Mouse (Mus musculus): Measurements from ENCODE around the gene Dnah2.
A peak's percentile ranks its signal among the peaks of the same experiment; 100 is the strongest.
"Not testable (repeated sequence)": the region's sequence is repeated elsewhere in the genome, so short reads cannot be mapped to it uniquely, and the experiment has no call there.

The Dnah2 gene

DNA sequence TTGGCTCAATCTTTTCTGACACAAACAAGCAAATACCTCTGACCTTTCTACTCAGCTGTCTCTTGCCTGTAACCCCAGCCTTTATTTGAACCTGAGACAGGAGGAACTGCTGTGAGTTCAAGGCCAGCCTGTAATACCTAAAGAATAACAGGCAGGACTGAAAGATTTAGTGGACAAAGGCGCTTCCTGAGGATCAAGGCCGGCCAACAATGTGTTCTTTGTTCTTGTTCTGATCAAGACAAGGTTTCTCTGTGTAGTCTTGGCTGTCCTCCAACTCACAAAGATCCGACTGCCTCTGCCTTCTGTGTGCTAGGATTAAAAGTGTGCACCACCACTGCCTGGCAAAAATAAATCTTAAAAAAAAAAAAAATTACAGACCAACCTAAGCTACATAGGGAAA, 15.5 kb upstream of the Dnah2 start:
- no peak for DNase-seq (ENCODE audit: low read depth)

GRCm38 (mm10) chr11:69563373-69563772, 14.5 kb upstream of the Dnah2 start:
- no peak for DNase-seq (ENCODE audit: low read depth)

- no peak for DNase-seq (ENCODE audit: low read depth)
Measured at GRCm38 (mm10) chr11:69560896-69561854, 12.3 kb upstream of the Dnah2 start.

DNA sequence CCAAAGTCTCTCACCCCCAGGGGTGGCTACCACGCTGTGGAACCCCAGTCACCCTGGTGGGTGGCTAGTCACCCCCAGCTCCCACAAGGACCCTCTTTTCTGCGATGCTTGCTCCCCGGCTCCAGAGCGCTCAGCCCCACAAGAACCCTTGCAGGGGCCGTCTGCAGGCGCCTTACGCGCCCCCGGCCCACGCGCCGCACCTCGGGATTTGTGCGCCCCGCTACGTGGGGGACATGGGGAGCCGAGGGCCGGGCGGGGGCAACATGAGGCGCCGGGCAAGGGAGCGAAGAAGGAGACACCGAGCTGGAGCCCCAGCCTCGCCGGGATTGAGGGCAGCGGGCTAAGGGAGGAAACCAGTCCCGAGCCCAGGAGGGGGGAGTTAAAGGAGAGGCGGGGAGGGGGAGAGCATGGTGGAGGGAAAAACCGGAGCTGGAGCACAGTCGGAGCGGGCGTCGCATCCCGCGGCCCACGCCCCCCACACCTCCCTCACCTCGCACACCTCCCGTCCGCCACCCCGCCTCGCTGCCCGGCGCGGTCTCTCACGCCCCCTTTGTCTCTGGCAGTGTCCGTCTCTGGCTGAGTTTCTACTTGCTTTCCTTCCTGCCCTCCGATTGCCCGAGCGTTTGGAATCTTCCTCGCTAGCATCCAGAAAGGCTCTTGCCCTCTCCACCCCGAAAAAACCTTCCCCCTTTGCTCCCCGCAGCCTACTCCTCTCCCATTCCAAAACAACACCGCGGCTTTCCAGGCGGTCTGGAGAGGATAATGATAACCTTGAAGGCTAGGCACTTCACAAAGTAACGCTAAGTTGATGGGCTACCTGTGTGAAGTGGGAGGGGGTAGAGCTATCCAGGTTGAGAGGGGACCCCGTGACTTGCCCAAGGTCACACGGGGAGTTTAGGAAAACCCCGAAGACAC, 11.2 kb upstream of the Dnah2 start, which contains the start of gene Efnb3:
Gene Efnb3 (minus strand): TSS at position 355 of the 915 bp plus-strand sequence.
- DNase-seq (ENCODE audit: low read depth), result no peak

GRCm38 (mm10) chr11:69559183-69559582, 10.3 kb upstream of the Dnah2 start:
- DNase-seq (ENCODE audit: low read depth), result no peak

- no peak for DNase-seq (ENCODE audit: low read depth)
Measured at GRCm38 (mm10) chr11:69558756-69559155, 9.8 kb upstream of the Dnah2 start.

DNA sequence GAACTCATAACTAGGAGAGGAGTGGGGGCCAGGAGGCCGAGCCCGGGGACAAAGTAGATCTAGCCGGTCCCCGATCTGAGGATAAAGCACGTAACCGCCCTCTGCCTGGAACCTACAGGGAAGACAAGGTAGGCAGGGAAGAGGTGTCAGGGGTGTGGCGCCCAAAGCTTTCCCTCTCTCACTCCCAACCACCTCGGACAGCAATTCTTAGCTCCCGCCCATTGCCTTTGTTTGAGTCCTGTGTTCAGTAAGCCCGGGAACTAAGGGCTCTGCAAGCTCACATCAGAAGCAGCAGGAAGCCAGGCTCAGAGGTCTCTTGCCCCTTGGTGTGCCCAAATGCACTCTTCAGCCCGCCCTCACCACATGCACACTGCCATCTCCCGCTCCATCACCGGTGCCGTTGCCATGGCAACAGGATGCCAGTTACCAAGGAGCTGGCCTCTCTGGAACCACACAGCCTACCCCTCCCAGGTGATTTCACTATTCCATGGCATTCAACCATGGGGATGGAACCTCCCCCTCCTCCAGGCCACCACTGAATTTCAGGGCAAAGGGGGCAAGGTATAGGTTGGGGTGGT, 8.6 kb upstream of the Dnah2 start:
- no peak for DNase-seq (ENCODE audit: low read depth)

DNA sequence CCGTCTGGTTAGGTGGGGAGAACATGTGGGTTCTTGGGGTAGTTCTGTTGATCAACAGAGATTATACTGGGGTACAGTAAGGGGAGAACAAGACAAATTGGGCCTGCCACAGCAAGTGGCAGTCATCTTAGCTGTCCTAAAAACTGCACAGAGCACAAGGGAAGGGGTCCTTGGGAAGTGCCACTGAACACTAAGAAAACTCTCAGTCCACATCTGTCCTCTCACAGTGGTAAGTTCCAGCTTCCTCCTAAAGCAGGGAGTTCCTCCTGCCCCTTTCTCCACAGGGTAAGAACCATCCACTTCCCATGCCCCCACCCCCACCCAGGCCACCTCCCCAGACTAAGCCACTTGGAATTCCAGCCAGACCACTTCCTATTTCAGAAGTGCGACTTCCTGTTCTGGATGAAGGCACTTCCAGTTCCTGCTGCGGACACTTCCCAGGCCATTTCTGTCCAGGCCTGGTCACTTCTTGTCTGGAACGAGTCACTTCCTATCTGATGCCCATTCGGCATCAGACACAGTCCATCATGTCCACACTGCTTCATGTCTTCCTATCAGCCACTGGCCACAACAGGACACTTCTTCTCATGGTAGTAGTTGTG, 5.7 kb upstream of the Dnah2 start:
- DNase-seq (ENCODE audit: low read depth), result no peak

- no peak for DNase-seq (ENCODE audit: low read depth)
Measured at GRCm38 (mm10) chr11:69553341-69553721, 4.4 kb upstream of the Dnah2 start.

- DNase-seq (ENCODE audit: low read depth), result no peak
Measured at GRCm38 (mm10) chr11:69552622-69553340, 3.9 kb upstream of the Dnah2 start.

DNA sequence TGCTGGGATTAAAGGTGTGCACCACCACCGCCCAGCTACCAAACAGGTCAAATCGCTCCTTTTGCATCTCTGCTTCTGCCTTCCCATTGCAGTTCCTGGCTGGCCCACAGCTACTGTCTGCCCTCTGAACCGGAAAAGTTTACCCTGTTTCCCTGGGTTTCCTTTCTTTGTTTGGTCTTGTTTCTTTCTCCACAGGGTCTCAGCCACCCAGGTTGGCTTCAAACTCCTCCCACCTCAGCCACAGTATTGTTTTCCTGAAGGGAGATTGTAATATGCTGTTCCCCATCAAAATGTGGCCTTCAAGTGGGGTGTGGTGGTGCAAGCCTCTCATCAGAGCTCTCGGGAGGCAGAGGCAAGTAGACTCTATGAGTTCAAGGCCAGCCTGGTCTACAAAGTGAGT, 2.4 kb upstream of the Dnah2 start:
- DNase-seq (ENCODE audit: low read depth), result no peak

GRCm38 (mm10) chr11:69547071-69547470, 1.8 kb downstream of the Dnah2 start:
- peak; percentile 58 for DNase-seq (ENCODE audit: low read depth)

GRCm38 (mm10) chr11:69546423-69547053, 2.4 kb downstream of the Dnah2 start:
- DNase-seq (ENCODE audit: low read depth), result peak; percentile 70

- DNase-seq (ENCODE audit: low read depth), result peak; percentile 20
Measured at GRCm38 (mm10) chr11:69545957-69546356, 3.0 kb downstream of the Dnah2 start.

GRCm38 (mm10) chr11:69543598-69543997, 5.3 kb downstream of the Dnah2 start:
- DNase-seq (ENCODE audit: low read depth), result no peak

GRCm38 (mm10) chr11:69541741-69542140, 7.2 kb downstream of the Dnah2 start:
- DNase-seq (ENCODE audit: low read depth), result not testable (repeated sequence)

- DNase-seq (ENCODE audit: low read depth), result no peak
Measured at GRCm38 (mm10) chr11:69540700-69541099, 8.2 kb downstream of the Dnah2 start.

- peak; percentile 27 for DNase-seq (ENCODE audit: low read depth)
Measured at GRCm38 (mm10) chr11:69534990-69535389, 13.9 kb downstream of the Dnah2 start.

DNA sequence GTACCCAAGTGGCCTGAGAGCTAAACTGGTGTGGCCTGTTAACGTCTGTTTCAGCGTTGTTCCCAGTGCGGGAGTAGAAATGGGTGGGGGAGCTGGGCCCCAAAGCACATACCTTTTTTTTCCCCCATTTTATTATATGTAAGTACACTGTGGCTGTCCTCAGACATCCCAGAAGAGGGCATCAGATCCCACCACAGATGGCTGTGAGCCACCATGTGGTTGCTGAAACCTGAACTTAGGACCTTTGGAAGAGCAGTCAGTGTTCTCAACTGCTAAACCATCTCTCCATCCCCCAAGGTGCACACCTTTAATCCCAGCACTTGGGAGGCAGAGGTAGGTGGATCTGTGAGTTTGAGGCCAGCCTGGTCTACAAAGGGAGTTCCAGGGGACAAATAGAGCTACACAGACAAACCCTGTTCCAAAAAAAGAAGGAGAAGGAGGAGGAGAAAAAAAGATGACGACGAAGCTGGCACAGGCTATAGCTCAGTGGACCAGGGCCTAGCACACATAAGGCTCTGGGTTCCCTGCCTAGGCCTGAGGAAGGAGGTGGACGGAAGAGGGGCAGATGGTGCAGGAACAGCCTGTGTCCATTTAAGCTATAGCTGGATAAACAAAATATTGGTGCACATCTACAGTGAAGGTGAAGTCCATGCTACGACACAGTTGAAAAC, 16.3 kb downstream of the Dnah2 start:
- no peak for DNase-seq (ENCODE audit: low read depth)

DNA sequence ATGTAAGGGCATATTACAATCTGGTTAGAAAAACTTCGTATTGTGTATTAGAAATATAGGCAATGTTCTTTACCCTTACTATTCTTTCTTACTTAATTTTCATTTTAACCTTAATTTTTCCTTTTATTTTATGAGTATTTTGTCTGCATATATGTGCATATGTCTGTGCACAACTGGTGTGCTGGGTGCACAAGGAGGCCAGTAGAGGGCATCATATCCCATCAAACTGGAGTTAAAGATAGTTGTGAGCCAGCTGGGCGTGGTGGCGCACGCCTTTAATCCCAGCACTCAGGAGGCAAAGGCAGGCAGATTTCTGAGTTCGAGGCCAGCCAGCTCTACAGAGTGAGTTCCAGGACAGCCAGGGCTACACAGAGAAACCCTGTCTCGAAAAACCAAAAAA, 18.2 kb downstream of the Dnah2 start:
- not testable (repeated sequence) for DNase-seq (ENCODE audit: low read depth)

Measured in induced T-regulatory cell, adult 2 months (primary cell).